Mouse (Mus musculus) adrenal gland, adult 18-20 months (tissue): ENCODE measurements around the gene Fam166b. TPM values are rescaled to one million over a fixed set of nuclear protein-coding genes. Genes with fewer than 3 reads are reported as not detected.
A peak's percentile ranks its signal among the peaks of the same experiment; 100 is the strongest.

ENCODE experiments used
- DNase-seq, 2 experiments: peaks; one replicate each; pipeline ENCODE4 v3.0.0; 2021 to 2022; ENCODE audit warnings: low spot score in 2 of 2
- total RNA-seq, 2 experiments: library from RNA; stranded (reverse); gene quantifications; 1 replicate in 1 of 2; 2 replicates in 1 of 2; pipeline ENCODE4 v1.2.3; 2021

Fam166b gene
- total RNA-seq, 2 experiments from 2014 or later: not detected

GRCm38 (mm10) chr4:43382155-43383020 lies 46.5 kb downstream of the Fam166b start:
- DNase-seq: no peak

GRCm38 (mm10) chr4:43381408-43382154 lies 47.4 kb downstream of the Fam166b start, which contains the start of gene Rusc2:
Gene Rusc2 (plus strand): TSS chr4:43381979.
- DNase-seq: peak; percentile 94 to 95

- no peak for DNase-seq
Observed at GRCm38 (mm10) chr4:43380951-43381350, 48.0 kb downstream of the Fam166b start.

- DNase-seq: no peak
Observed at GRCm38 (mm10) chr4:43379601-43380000, 49.3 kb downstream of the Fam166b start.

Other genes starting within 250 kb of the Fam166b start
- gene Atp8b5, start 162.0 kb downstream of the Fam166b start, total RNA-seq: under 1 TPM; 0.30 to 0.83 TPM
- 10 to 100 TPM; 36.9 to 39.9 TPM for gene Rusc2, start 47.2 kb downstream of the Fam166b start, total RNA-seq
- gene Tesk1, start 12.8 kb upstream of the Fam166b start, total RNA-seq: 10 to 100 TPM; 67.6 to 72.3 TPM
- 1 to 10 TPM; 2.6 to 2.8 TPM for gene Cd72, start 25.5 kb upstream of the Fam166b start, total RNA-seq
- under 1 TPM in 1 of 2 experiments, not detected in 1; 0.38 TPM for gene Sit1, start 54.6 kb upstream of the Fam166b start, total RNA-seq
- gene Ccdc107, start 63.8 kb upstream of the Fam166b start, total RNA-seq: 10 to 100 TPM; 49.7 to 58.0 TPM
- 1 to 10 TPM; 1.1 to 1.9 TPM for gene Arhgef39, start 70.6 kb upstream of the Fam166b start, total RNA-seq
- gene Car9, start 77.8 kb upstream of the Fam166b start, total RNA-seq: under 1 TPM; 0.56 to 0.61 TPM
- 10 to 100 TPM; 33.4 to 61.7 TPM for gene Tpm2, start 94.6 kb upstream of the Fam166b start, total RNA-seq
- gene Creb3, start 133.2 kb upstream of the Fam166b start, total RNA-seq: 100 to 1,000 TPM in 1 of 2 experiments, 10 to 100 TPM in 1; 95.8 to 144 TPM
- gene Tln1, start 133.6 kb upstream of the Fam166b start, total RNA-seq: 100 to 1,000 TPM; 167 to 208 TPM
- gene Rgp1, start 149.6 kb upstream of the Fam166b start, total RNA-seq: 10 to 100 TPM; 40.7 to 48.7 TPM
- gene Gba2, start 149.7 kb upstream of the Fam166b start, total RNA-seq: 1 to 10 TPM; 8.2 to 8.3 TPM
- under 1 TPM; 0.70 to 0.73 TPM for gene Msmp, start 155.4 kb upstream of the Fam166b start, total RNA-seq
- gene Npr2, start 202.8 kb upstream of the Fam166b start, total RNA-seq: 10 to 100 TPM; 24.9 to 42.4 TPM
- gene Spag8, start 224.5 kb upstream of the Fam166b start, total RNA-seq: under 1 TPM; 0.53 to 0.54 TPM
- gene Hint2, start 227.3 kb upstream of the Fam166b start, total RNA-seq: 100 to 1,000 TPM in 1 of 2 experiments, 10 to 100 TPM in 1; 79.2 to 121 TPM
- gene Tmem8b, start 239.8 kb upstream of the Fam166b start, total RNA-seq: 1 to 10 TPM; 5.2 to 7.5 TPM
- under 1 TPM; 0.19 to 0.40 TPM for gene Fam221b, start 240.0 kb upstream of the Fam166b start, total RNA-seq